Mouse (Mus musculus): ENCODE results near the gene Tprn. TPM values are rescaled to one million over a fixed set of nuclear protein-coding genes. Genes with fewer than 3 reads are reported as not detected.
A peak's percentile ranks its signal among the peaks of the same experiment; 100 is the strongest.

Gene Tprn
- total and polyA plus RNA-seq, 3 experiments, result 7.0 to 19.3 (median 13.1) TPM

DNA sequence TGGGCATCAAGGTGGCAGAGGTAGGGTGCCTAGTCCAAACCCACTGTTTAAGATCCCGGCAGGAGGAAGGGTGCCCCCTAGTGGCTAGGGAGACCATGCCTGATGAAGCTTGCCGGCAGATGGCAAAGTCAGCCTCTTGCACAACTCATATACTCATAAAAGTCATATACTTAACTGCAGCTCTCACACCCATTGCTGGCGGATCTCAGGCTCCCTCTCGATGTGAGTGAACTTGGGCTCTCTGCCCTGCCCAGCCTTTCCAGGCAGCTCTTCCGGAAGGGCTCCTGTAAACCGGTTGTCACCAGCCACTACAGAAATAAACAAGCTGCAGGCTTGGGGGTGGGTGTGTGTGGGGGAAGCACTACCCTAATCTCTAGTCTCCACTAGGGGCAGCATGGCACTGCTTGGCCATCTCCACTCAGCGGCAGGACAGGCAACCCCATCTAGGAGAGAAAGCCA is 34.0 kb upstream of the Tprn start (continued):
- TF ChIP-seq BHLHE40 (IDR thresholded peaks at IDR 0.05; ENCODE audit: low read depth, low read length), result no peak
- no peak for TF ChIP-seq MYC (IDR thresholded peaks at IDR 0.05; ENCODE audit: low read depth, low read length)
- TF ChIP-seq MEF2A (IDR thresholded peaks at IDR 0.05; ENCODE audit: borderline replicate concordance, low read depth, low read length), result 0 out of 2 replicates have a peak, but pooled peaks have one; percentile 15
- no peak; the same call in 1 of the 2 replicates for TF ChIP-seq IRF4 (IDR thresholded peaks at IDR 0.05; ENCODE audit: low read depth, low read length)
- TF ChIP-seq NRF1 (IDR thresholded peaks at IDR 0.05; ENCODE audit: low read depth, low read length), result 0 out of 2 replicates have a peak, but pooled peaks have one; percentile 7
- no peak for TF ChIP-seq MAFK (IDR thresholded peaks at IDR 0.05; ENCODE audit: insufficient replicate concordance, low read length)
- TF ChIP-seq MAX (IDR thresholded peaks at IDR 0.05; ENCODE audit: low read length), result no peak
- TF ChIP-seq ZC3H11A (IDR thresholded peaks at IDR 0.05; ENCODE audit: low read depth, low read length), result no peak
- TF ChIP-seq MAZ (IDR thresholded peaks at IDR 0.05; ENCODE audit: low read depth, low read length), result no peak
- no peak; the same call in 1 of the 2 replicates for TF ChIP-seq ETS1 (conservative IDR thresholded peaks at IDR 0.05; ENCODE audit: low read depth, low read length)
- no peak for TF ChIP-seq ZNF384 (IDR thresholded peaks at IDR 0.05; ENCODE audit: low read depth, low read length)
- no peak for TF ChIP-seq HCFC1 (IDR thresholded peaks at IDR 0.05; ENCODE audit: low read depth, low read length)
- TF ChIP-seq ZMIZ1 (IDR thresholded peaks at IDR 0.05; ENCODE audit: low read depth, low read length), result no peak
- TF ChIP-seq CTCF (conservative IDR thresholded peaks at IDR 0.05 in 1 of 2, IDR thresholded peaks at IDR 0.05 in 1 of 2; ENCODE audit: low read depth in 2 of 2, low read length in 2 of 2), result peak; percentile 80 to 95
- TF ChIP-seq POLR2AphosphoS2 (IDR thresholded peaks at IDR 0.05; ENCODE audit: low read depth, low read length), result no peak

DNA sequence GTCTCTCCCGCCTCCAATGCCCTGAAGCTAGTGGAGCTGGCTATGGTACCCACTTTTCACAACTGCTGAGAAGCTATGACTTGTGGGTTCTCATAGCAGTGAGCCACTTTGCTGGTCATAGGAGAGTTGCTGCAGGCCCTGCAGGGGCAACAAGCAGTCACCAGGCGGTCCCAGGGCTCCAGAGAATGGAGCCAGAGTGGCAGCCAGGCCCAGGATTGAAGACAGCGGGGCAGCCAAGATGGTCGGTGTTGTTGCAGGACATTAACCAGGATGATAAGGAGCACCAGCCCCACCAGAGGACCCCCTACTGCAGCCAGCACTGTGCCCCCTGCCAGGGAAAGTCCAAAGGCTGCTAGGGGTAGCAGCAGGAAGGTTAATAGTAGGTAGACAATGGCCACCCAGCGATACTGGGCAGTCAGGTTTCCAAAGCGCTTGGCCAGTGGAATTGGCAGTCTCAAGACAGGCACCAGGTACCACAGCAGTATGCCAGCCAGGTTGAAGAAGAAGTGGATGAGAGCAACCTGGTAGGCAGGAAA is 33.4 kb upstream of the Tprn start:
- in situ Hi-C loops (cut with MboI; ENCODE audit: low pct_ligation_motif_present, low pct_unique_long_range_greater_than_20kb, low sequenced_read_pairs), result no loop called here
- Histone ChIP-seq H3K79me2 (replicated peaks; ENCODE audit: control insufficient read depth, extremely low read depth, insufficient read depth, poor library complexity, severe bottlenecking) (no peaks in the 10 kb centered on the region; the same call in 1 of the 2 replicates), H3K4me1 (ENCODE audit: control insufficient read depth in 1 of 2, insufficient read depth in 2 of 2) (peaks cover 4 to 27% of the 10 kb centered on the region in 2 experiments; a peak in 3 of 4 replicates), H3K9me3 (replicated peaks; ENCODE audit: low read length) (no peaks in the 10 kb centered on the region), H3K4me3 (replicated peaks in 1 of 3; ENCODE audit: low read depth in 2 of 3, low read length in 2 of 3, poor library complexity in 1 of 3) (no peak overlapping the region), H3K36me3 (replicated peaks in 1 of 2; ENCODE audit: control insufficient read depth in 1 of 2, insufficient read depth in 1 of 2, low read length in 1 of 2) (no peaks in the 10 kb centered on the region), H3K4me2 (ENCODE audit: insufficient read depth, low read depth, poor library complexity, severe bottlenecking) (peak overlapping the region; percentile 17), H3K27ac (ENCODE audit: insufficient read depth, low read depth) (no peak overlapping the region), H3K27me3 (replicated peaks) (peaks cover 50% of the 10 kb centered on the region), H3K9ac (ENCODE audit: insufficient read depth, low read depth) (no peak overlapping the region)
- no peak for DNase-seq (ENCODE audit: extremely low read depth)
- TF ChIP-seq MXI1 (IDR thresholded peaks at IDR 0.05; ENCODE audit: low read depth, low read length) (no peak), ETS1 (conservative IDR thresholded peaks at IDR 0.05; ENCODE audit: low read depth, low read length) (no peak), MEF2A (IDR thresholded peaks at IDR 0.05; ENCODE audit: borderline replicate concordance, low read depth, low read length) (no peak), POLR2AphosphoS2 (IDR thresholded peaks at IDR 0.05; ENCODE audit: low read depth, low read length) (no peak), TBP (conservative IDR thresholded peaks at IDR 0.05; ENCODE audit: low read depth, low read length) (no peak), GABPA (IDR thresholded peaks at IDR 0.05; ENCODE audit: insufficient replicate concordance, low read depth, low read length) (no peak), USF2 (conservative IDR thresholded peaks at IDR 0.05; ENCODE audit: low read depth, low read length) (no peak), KAT2A (IDR thresholded peaks at IDR 0.05; ENCODE audit: insufficient replicate concordance, low read length) (no peak), MYC (IDR thresholded peaks at IDR 0.05; ENCODE audit: low read depth, low read length) (no peak), EP300 (IDR thresholded peaks at IDR 0.05; ENCODE audit: low read length) (no peak), ZC3H11A (IDR thresholded peaks at IDR 0.05; ENCODE audit: low read depth, low read length) (no peak), USF1 (IDR thresholded peaks at IDR 0.05; ENCODE audit: low read depth, low read length) (no peak), POLR2A (IDR thresholded peaks at IDR 0.05; ENCODE audit: low read depth, low read length) (no peak), PAX5 (IDR thresholded peaks at IDR 0.05; ENCODE audit: low read length) (no peak), SMC3 (IDR thresholded peaks at IDR 0.05; ENCODE audit: low read depth, low read length) (no peak), UBTF (IDR thresholded peaks at IDR 0.05; ENCODE audit: low read depth, low read length) (no peak)
- dilution Hi-C loops (cut with MboI; ENCODE audit: extremely low pct_ligation_motif_present, extremely low pct_unique_long_range_greater_than_20kb, low sequenced_read_pairs), result no loop called here
